Mouse (Mus musculus) ovary, postnatal 36 days (tissue): ENCODE measurements around the gene Sorl1.

Experiments used
- DNase-seq: peaks from one replicate; pipeline ENCODE4 v3.0.0; 2022; ENCODE audit warnings: low spot score, mixed read lengths

Gene Sorl1

DNA sequence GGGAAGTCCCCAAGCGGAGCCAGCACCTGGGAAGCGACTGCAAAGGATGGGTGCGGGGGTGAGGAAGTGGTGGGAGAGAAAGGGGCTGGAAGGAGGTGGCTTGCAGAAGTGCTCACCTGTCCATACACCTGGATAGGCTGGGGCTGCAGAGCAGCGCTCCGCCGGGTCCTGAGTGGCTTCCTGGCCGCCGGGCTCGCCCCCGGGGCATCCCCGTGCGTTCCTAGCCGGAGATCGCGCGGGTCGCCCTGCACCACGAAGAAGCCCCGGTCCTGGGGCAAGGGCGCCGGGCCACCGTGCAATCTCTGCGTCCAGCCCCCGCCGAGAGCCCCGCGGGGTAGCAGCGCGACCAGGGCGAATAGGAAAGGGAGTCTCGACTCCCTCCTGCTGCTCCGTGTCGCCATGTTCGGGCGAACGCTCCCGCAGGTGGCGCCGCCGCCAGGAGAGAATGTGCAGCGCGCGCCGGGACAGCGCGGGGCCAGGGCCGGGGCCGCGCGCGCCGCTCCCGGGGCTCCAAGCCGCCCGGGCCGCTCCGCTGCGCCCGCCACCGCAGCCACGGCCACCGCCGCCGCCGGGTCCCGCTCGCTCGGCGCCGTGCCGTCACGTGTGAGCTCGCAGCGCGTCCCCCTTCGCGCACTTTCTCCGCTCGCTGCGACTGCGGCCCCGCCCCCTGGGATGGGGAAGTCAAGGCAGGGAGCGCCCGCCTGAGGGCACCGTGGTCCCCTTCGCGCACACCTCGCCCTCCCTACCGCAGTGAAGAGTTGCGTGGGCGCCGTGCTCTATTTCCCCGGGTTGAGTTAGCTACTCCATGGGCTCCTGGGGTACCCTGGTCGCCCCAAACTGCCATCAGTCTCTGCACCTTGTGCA is at the start of gene Sorl1:
Sorl1 (minus strand) TSS at position 585 of the 864 bp plus-strand sequence.
- DNase-seq: peak; percentile 81

DNA sequence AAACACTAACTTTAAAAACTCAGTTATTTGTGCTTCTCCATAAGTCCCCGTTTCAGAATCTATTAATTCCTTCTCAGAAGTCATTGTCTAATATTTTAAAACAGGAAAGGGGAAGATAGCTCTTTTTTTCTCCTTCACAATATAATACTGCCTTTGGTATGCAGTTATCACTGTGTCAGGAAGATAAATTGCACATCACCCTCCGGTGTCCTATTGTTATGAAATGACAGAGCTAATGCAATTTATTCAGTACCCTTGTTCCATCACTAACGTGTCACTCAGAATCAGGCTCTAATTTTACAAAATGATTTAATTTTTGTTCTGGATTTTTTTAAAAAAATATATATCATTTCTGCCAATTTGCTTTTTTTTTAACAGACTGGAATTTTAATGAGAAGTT is 49.7 kb upstream of the Sorl1 start:
- DNase-seq: no peak

- DNase-seq: no peak
Measured at GRCm38 (mm10) chr9:42169491-42169890, 45.4 kb upstream of the Sorl1 start.

DNA sequence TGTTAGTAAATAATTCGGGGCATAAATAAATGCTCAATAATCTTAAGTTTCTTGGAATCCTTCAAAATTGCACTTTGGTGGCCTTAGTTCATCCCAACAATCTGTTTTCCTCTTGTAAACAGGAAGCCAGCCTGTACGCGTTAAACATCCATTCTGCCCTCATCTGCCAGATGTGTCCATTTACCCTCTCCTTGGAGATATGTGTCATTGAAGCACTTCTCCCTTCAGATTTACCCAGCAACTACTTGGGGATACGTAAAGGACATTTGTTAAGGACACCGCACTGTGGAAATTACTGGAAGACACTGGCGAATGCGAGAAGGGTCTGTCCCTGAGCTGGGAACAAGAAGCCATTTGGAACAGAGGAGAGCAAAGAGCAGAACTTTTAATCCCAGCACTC is 44.9 kb upstream of the Sorl1 start:
- DNase-seq: no peak

DNA sequence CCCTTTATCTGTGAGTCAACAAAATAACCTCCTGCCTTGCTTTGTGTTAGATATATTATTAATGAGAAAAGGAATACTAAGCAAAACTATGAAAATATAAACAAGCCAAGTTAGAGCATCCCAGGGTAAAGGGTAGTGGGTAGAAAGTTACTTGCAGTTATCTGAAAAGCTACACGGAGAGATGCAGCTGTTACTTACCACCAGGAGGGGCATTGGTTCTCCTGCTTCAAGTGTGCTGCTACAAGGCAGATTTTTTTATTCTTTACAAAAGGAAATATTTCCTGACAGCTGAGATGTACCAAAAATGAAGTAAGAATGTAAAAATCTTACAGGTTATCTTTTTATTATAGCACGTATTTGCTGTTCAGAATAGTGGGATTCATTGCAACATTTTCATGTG is 40.8 kb upstream of the Sorl1 start:
- no peak for DNase-seq

DNA sequence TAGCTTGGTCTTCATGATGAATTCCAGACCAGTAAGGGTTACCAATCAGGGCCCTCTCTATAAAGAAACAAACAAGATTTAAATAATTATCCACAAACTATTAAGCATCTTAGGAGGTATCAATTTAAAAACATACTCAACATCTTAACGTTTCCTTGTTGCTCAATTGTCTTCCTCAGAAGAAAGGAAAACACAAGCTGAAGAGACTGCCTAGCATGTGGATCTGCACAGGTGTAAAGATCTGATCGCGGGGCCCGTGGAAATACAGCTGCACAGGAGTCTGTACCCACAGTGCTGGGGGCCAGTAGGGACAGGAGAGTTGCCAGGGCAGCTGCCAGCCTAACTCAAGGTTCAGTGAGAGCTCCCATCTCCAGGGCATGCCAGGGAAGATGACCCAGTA is 38.9 kb upstream of the Sorl1 start:
- no peak for DNase-seq

DNA sequence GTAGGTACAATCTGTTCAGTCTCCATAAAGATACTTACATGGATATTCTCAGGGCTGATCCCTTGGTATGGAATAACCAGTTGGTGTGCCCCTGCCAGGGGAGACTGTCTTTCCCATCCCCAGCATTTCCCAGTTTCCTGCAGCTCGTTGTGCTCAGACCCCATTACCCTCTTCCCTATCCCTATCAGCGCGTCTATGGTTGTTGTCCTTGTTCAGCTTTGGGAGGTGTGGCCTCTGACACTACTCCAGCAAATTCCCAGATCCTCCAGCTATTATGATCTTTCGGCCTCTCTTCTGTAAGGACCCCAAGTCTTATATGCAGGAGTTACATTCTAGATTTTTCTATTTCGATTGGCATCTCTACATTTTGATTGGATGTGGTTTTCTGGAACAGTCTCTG is 35.3 kb upstream of the Sorl1 start:
- DNase-seq: no peak

GRCm38 (mm10) chr9:42158652-42159051 is 34.6 kb upstream of the Sorl1 start:
- DNase-seq: no peak

DNA sequence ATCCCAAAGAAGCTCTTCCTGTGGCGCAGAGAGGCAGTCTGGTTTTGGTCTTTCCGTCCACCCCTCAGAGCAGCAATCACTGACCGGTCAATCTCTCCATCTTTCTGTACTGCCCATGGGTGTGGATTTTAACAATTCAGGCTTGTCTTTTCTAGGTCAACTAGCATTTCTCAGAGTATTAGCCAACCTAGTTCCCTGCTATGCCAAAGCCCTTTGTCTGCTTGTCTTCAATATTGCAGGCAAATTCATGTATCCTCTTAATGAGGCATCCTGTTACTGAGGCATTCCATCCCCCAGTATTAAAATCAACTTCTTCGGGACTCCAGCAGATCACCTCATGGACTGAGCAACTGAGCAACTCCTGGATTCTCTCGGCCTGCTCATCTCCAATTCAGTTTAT is 33.9 kb upstream of the Sorl1 start:
- DNase-seq: no peak

DNA sequence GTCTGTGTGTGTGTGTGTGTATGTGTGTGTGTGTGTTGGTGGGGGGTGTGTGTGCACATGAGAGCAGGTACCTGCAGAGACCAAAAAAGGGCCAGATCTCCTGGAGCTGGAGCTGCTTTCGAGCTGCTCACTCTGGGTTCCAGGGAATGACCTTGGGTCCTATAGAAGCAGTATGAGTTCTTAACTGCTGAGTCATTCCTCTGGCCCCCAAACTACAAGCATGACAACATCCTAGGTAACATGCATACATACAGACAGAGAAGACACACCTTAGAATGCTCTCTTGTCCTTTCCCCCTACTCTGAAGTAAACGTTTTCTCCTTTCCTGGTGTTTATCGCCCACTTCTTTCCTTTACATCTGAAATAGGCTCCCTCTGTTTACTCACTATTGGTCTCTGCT is 32.5 kb upstream of the Sorl1 start:
- no peak for DNase-seq

DNA sequence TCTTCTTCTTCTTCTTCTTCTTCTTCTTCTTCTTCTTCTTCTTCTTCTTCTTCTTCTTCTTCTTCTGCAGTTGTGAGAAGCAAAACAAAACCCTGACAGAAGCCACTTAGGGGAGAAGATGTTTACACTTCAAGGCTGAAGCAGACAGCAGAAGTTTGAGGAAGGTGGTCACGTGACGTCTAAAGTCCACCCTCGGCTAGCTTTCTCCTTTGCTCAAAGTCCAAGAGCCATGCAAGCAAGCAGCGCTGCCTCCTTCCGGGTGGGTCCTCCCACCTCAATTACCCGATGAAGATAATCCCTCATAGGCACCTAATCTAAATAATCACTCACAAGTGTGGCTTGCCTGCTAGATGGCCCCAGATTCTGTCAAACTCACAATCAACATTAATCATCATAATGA is 30.6 kb upstream of the Sorl1 start:
- no peak for DNase-seq

- DNase-seq: no peak
Measured at GRCm38 (mm10) chr9:42148816-42149215, 24.7 kb upstream of the Sorl1 start.

DNA sequence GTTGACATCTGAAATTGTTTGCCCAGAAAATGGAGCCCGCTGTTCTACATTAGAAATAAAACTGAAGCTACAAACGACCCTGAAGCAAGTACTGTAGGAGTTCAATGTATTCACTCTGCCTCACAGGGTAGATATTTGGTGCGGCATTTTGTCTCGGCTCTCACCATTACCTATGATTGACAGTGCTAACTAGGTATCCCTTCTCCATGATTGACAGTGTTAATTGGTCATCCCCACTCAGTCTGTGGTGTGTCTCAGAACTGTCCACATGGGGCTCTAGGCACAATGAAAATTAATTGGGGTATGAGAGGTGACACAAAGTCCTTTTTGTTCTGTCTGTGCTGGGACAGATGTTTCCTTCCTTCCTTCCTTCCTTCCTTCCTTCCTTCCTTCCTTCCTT is 23.9 kb upstream of the Sorl1 start:
- DNase-seq: no peak

GRCm38 (mm10) chr9:42146463-42146862 is 22.4 kb upstream of the Sorl1 start:
- DNase-seq: no peak

- no peak for DNase-seq
Measured at GRCm38 (mm10) chr9:42141549-42142210, 17.6 kb upstream of the Sorl1 start.

- no peak for DNase-seq
Measured at GRCm38 (mm10) chr9:42138248-42138858, 14.3 kb upstream of the Sorl1 start.

- DNase-seq: no peak
Measured at GRCm38 (mm10) chr9:42137578-42137977, 13.5 kb upstream of the Sorl1 start.

DNA sequence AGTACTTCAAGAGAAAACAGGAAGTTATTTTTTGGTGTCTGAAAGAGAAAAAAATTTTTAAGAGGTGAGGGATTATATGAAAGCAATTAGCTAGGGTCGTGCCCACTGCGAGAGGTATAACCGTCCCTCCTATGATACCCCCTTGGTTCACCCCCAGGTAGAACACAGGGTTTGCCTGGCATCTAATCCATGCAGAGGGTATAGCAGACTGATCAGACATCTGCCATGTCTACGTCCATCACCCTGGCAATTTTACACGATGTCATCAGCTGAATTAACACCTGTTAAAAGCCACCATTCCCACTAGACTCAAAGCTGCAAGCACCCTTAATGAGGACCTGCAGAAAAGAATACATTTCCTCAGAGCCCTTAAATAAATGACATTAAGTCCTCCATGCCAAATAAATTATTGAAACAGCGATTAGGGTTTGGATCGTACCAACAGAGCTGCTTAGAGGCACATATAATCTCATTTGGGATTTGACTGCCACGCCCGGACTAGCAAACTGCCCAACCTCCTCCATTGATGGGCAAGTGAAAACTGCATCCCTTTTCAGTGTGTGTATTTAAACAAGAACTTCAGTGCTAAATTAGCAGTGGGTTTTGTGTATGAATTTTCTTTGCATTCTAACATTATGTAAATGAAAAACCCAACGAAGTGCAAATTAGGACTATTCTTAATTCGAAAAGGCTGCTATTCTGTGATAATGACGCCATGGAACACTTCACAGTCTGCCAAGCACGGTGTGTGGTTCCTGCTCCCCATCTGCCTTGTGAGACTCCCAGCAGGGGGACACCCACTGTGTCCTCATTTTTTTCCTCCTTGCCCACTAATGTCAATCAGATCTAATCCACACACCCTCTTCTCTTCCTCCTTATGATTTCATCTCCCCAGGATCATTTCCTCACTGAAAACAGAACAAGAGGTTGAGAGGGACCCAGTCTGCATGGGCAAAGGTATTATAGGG is 7.0 kb upstream of the Sorl1 start:
- DNase-seq: no peak

- DNase-seq: no peak
Measured at GRCm38 (mm10) chr9:42127983-42128382, 3.9 kb upstream of the Sorl1 start.

DNA sequence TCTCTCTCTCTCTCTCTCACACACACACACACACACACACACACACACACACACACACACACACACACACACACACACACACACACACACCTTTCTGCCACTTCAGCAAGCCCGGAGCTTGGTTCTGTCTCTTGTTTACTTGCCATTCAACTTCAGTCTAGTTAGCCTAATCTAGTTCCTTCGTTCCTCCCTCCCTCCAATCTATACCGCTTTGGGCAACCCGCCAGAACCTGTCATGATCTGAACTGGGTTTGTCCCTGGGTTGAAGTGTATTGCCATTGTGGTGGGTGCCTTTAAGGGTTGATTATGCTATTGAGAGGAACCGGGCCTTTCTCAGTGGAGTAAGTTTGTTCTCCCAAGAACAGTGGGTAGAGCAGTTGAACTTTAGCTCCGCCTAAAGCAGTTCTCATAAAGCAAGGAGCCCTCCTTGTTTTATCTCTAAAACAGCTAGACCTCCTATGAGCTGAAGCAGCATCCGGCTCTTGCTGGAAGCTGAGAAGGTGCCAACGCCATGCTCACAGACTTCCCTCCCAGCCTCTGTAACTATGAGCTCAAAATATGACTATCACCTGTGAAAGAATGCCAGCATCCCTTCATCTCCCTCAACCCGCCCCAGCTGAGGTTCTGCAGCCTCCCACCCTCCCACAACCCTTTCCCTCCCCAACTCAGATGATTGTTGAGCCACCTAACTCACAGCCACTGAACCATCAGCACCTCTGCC is 1.3 kb upstream of the Sorl1 start:
- no peak for DNase-seq

GRCm38 (mm10) chr9:42123204-42123603 is 893 bp downstream of the Sorl1 start:
- DNase-seq: no peak
